Mouse (Mus musculus): Measurements from ENCODE around the gene Atxn7l1.

- TF ChIP-seq CTCF (IDR thresholded peaks at IDR 0.05; ENCODE audit: insufficient read depth, low read depth, low read length) (no peak), POLR2A (IDR thresholded peaks at IDR 0.05; ENCODE audit: insufficient read depth, low read depth, low read length) (no peak)
These were observed 258.0 kb downstream of the Atxn7l1 start for GRCm38 (mm10) chr12:33405398-33406026.

Measured in olfactory bulb, adult 2 months (tissue).